Comparison of ENCODE assay signal across 9 mouse cellular contexts in the genomic region with DNA sequence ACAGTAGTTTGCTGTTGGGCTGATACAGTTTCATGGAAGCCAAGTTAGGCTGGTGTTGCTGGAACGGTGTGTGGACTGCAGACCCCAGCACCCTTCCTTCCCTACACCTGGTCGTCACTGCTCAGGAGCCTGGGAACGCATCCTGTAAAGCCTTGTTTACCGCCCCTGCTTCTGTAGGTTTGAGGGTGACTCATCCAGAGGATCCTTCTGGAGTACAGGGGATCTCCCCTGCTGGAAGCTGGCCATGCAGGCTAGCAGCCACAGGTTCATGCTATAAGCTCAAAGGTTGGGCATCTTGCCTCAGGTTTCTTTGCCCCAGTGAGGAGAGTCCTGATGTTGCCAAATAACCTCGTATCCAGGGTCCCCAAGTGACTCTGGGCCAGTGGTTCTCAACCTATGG.
DNase-seq lines count a peak whose midpoint lies in the region; ATAC-seq and TF ChIP-seq lines count a peak whose summit lies in the region.
"Had no signal": no experiment of that assay in that cellular context is flagged by ENCODE, and none has a peak within 500 bp of the region (broad histone marks: within the 10 kb centered on the region; RNA-seq: fewer than 3 reads in every experiment).

No protein-coding gene starts in this region.

- peaks cover 9% of the 10 kb centered on the region for H3K27me3 ChIP-seq in heart, embryonic 13.5 days (replicated peaks)
- H3K27me3 ChIP-seq in midbrain, embryonic 14.5 days (ENCODE audit: control insufficient read depth, insufficient read depth, low read length) = no peaks in the 10 kb centered on the region
- H3K27me3 ChIP-seq in midbrain, embryonic 10.5 days (ENCODE audit: low read depth, poor library complexity, severe bottlenecking) = 0 out of 2 replicates have a peak, but pooled peaks cover 1% of the 10 kb centered on the region
- no peaks in the 10 kb centered on the region for H3K27me3 ChIP-seq in forebrain, embryonic 14.5 days (replicated peaks; ENCODE audit: control insufficient read depth, insufficient read depth, low read length)
- no peaks in the 10 kb centered on the region for H3K27me3 ChIP-seq in stomach, postnatal 0 days (ENCODE audit: control insufficient read depth, insufficient read depth, low read length)

- H3K4me2 ChIP-seq in heart, embryonic 13.5 days = no peak overlapping the region
- H3K4me2 ChIP-seq in midbrain, embryonic 14.5 days (ENCODE audit: low read length) = no peak overlapping the region
- H3K4me2 ChIP-seq in forebrain, embryonic 14.5 days (ENCODE audit: low read length) = no peak overlapping the region
- H3K4me2 ChIP-seq in stomach, postnatal 0 days (replicated peaks; ENCODE audit: low read depth) = no peak overlapping the region
- H3K4me2 ChIP-seq: hindbrain, embryonic 14.5 days had no signal

- ATAC-seq in heart, embryonic 13.5 days (ENCODE audit: extremely low read depth, insufficient number of reproducible peaks, low FRiP score, low TSS enrichment) = no peak
- ATAC-seq in midbrain, embryonic 14.5 days (ENCODE audit: low FRiP score, low TSS enrichment) = no peak
- peak; percentile 13; the same call in 1 of the 2 replicates for ATAC-seq in forebrain, embryonic 14.5 days
- peak; percentile 43; the same call in 1 of the 2 replicates for ATAC-seq in stomach, postnatal 0 days (ENCODE audit: low FRiP score, low TSS enrichment)

- no peak for DNase-seq in heart, adult 9 months (ENCODE audit: low spot score in 2 of 2)
- DNase-seq in midbrain, embryonic 14.5 days = no peak
- DNase-seq in midbrain, embryonic 10.5 days (ENCODE audit: low spot score) = no peak
- no peak for DNase-seq in forebrain, embryonic 14.5 days (ENCODE audit: low spot score)
- DNase-seq in stomach, postnatal 0 days (ENCODE audit: low spot score) = no peak
- DNase-seq in embryo, embryonic 9.5 days (ENCODE audit: extremely low spot score) = no peak

- WGBS in heart, embryonic 13.5 days = 61% methylated on average over 5 of the region's 5 CpGs
- WGBS in midbrain, embryonic 14.5 days = 93% methylated on average over 5 of the region's 5 CpGs
- 91% methylated on average over 5 of the region's 5 CpGs for WGBS in midbrain, embryonic 10.5 days
- WGBS in forebrain, embryonic 14.5 days = 77% methylated on average over 5 of the region's 5 CpGs
- 50% methylated on average over 5 of the region's 5 CpGs for WGBS in stomach, postnatal 0 days

- H3K9ac ChIP-seq in heart, embryonic 13.5 days = peak overlapping the region; percentile 33; the same call in 1 of the 2 replicates
- H3K9ac ChIP-seq in midbrain, embryonic 14.5 days (replicated peaks; ENCODE audit: low read length) = no peak overlapping the region
- no peak overlapping the region for H3K9ac ChIP-seq in forebrain, embryonic 14.5 days (ENCODE audit: low read length)
- no peak overlapping the region for H3K9ac ChIP-seq in stomach, postnatal 0 days (ENCODE audit: low read length)
- H3K9ac ChIP-seq: hindbrain, embryonic 14.5 days had no signal

- TF ChIP-seq EP300 in stomach, postnatal 0 days (optimal IDR thresholded peaks at IDR 0.05) = no peak

- no peaks in the 10 kb centered on the region for H3K36me3 ChIP-seq in heart, embryonic 13.5 days
- H3K36me3 ChIP-seq in midbrain, embryonic 14.5 days (ENCODE audit: control insufficient read depth, insufficient read depth, low read length) = no peaks in the 10 kb centered on the region
- no peaks in the 10 kb centered on the region for H3K36me3 ChIP-seq in midbrain, embryonic 10.5 days
- no peaks in the 10 kb centered on the region for H3K36me3 ChIP-seq in forebrain, embryonic 14.5 days (ENCODE audit: control insufficient read depth, insufficient read depth, low read length)
- H3K36me3 ChIP-seq in stomach, postnatal 0 days (ENCODE audit: control insufficient read depth, insufficient read depth, low read length) = no peaks in the 10 kb centered on the region

- no peak overlapping the region for H3K4me3 ChIP-seq in heart, embryonic 13.5 days
- H3K4me3 ChIP-seq in midbrain, embryonic 14.5 days (replicated peaks; ENCODE audit: low read depth, low read length) = no peak overlapping the region
- H3K4me3 ChIP-seq in midbrain, embryonic 10.5 days = no peak overlapping the region
- no peak overlapping the region for H3K4me3 ChIP-seq in forebrain, embryonic 14.5 days (ENCODE audit: low read depth, low read length)
- no peak overlapping the region for H3K4me3 ChIP-seq in stomach, postnatal 0 days (ENCODE audit: low read depth, low read length)
- H3K4me3 ChIP-seq: megakaryocyte, embryonic 14.5 days had no signal

- H3K4me1 ChIP-seq in heart, embryonic 13.5 days = peaks cover 43% of the 10 kb centered on the region
- H3K4me1 ChIP-seq in midbrain, embryonic 14.5 days (ENCODE audit: control insufficient read depth, insufficient read depth, low read length) = no peaks in the 10 kb centered on the region
- H3K4me1 ChIP-seq in midbrain, embryonic 10.5 days = peaks cover 5% of the 10 kb centered on the region; the same call in 1 of the 2 replicates
- peaks cover 17% of the 10 kb centered on the region for H3K4me1 ChIP-seq in forebrain, embryonic 14.5 days (ENCODE audit: control insufficient read depth, insufficient read depth, low read length)
- no peaks in the 10 kb centered on the region for H3K4me1 ChIP-seq in stomach, postnatal 0 days (replicated peaks; ENCODE audit: control insufficient read depth, insufficient read depth)
- H3K4me1 ChIP-seq: megakaryocyte, embryonic 14.5 days had no signal

- H3K27ac ChIP-seq in heart, embryonic 13.5 days (replicated peaks) = peak overlapping the region; percentile 84
- 0 out of 2 replicates have a peak overlapping the region, but pooled peaks have one; percentile 26 for H3K27ac ChIP-seq in midbrain, embryonic 14.5 days (replicated peaks; ENCODE audit: low read depth, low read length)
- H3K27ac ChIP-seq in midbrain, embryonic 10.5 days (replicated peaks) = no peak overlapping the region
- H3K27ac ChIP-seq in forebrain, embryonic 14.5 days (ENCODE audit: low read depth, low read length) = peak overlapping the region; percentile 58; the same call in 1 of the 2 replicates
- H3K27ac ChIP-seq in stomach, postnatal 0 days (replicated peaks) = no peak overlapping the region
- H3K27ac ChIP-seq: hindbrain, embryonic 14.5 days had no signal

- no peaks in the 10 kb centered on the region for H3K9me3 ChIP-seq in heart, embryonic 13.5 days
- H3K9me3 ChIP-seq in midbrain, embryonic 14.5 days (ENCODE audit: control insufficient read depth, low read length) = no peaks in the 10 kb centered on the region
- no peaks in the 10 kb centered on the region for H3K9me3 ChIP-seq in midbrain, embryonic 10.5 days (replicated peaks)
- H3K9me3 ChIP-seq in forebrain, embryonic 14.5 days (replicated peaks; ENCODE audit: control insufficient read depth, low read length) = no peaks in the 10 kb centered on the region
- H3K9me3 ChIP-seq in stomach, postnatal 0 days (ENCODE audit: control insufficient read depth, low read length) = no peaks in the 10 kb centered on the region

- TF ChIP-seq CTCF in stomach, postnatal 0 days (IDR thresholded peaks at IDR 0.05; ENCODE audit: low read depth) = no peak

Comparison
In these comparisons a context has a peak if more than half of its experiments do, and no peak if none do; other contexts are left out.
1. H3K27ac ChIP-seq: peak in heart, embryonic 13.5 days (single experiment), midbrain, embryonic 14.5 days (single experiment) and forebrain, embryonic 14.5 days (single experiment); none in midbrain, embryonic 10.5 days (single experiment) and stomach, postnatal 0 days (single experiment).
2. ATAC-seq: peak in forebrain, embryonic 14.5 days (single experiment) and stomach, postnatal 0 days (single experiment); none in heart, embryonic 13.5 days (single experiment) and midbrain, embryonic 14.5 days (single experiment).